14 mouse cellular contexts compared by ENCODE assay signal in genomic region chr9:99152699-99153490, GRCm38 (mm10). TPM values are rescaled to one million over a fixed set of nuclear protein-coding genes. Genes with fewer than 3 reads are reported as not detected.
DNase-seq lines count a peak whose midpoint lies in the region; ATAC-seq and TF ChIP-seq lines count a peak whose summit lies in the region.
"Had no signal": no experiment of that assay in that cellular context is flagged by ENCODE, and none has a peak within 500 bp of the region (broad histone marks: within the 10 kb centered on the region; RNA-seq: fewer than 3 reads in every experiment).

No protein-coding gene starts in this region.

- no peak overlapping the region for H3K4me3 ChIP-seq in forebrain, embryonic 14.5 days (ENCODE audit: low read depth, low read length)
- H3K4me3 ChIP-seq in forebrain, embryonic 11.5 days (ENCODE audit: low read depth, low read length), result no peak overlapping the region
- H3K4me3 ChIP-seq in kidney, postnatal 0 days (replicated peaks; ENCODE audit: low read depth, low read length), result no peak overlapping the region
- H3K4me3 ChIP-seq in kidney, embryonic 16.5 days (ENCODE audit: low read length), result no peak overlapping the region
- no peak overlapping the region for H3K4me3 ChIP-seq in midbrain, embryonic 13.5 days (replicated peaks)
- no peak overlapping the region for H3K4me3 ChIP-seq in midbrain, postnatal 0 days (ENCODE audit: low read depth, low read length)
- H3K4me3 ChIP-seq in olfactory bulb, adult 2 months (ENCODE audit: insufficient read depth, low read depth, low read length), result no peak overlapping the region
- H3K4me3 ChIP-seq: embryonic facial prominence, embryonic 13.5 days; limb, embryonic 10.5 days; liver, embryonic 13.5 days; neural tube, embryonic 15.5 days had no signal

- no peak overlapping the region for H3K9ac ChIP-seq in forebrain, embryonic 14.5 days (ENCODE audit: low read length)
- no peak overlapping the region for H3K9ac ChIP-seq in forebrain, embryonic 11.5 days (ENCODE audit: low read length)
- H3K9ac ChIP-seq in kidney, postnatal 0 days (ENCODE audit: low read depth, low read length), result no peak overlapping the region
- no peak overlapping the region for H3K9ac ChIP-seq in kidney, embryonic 16.5 days (replicated peaks; ENCODE audit: low read length)
- H3K9ac ChIP-seq in midbrain, embryonic 13.5 days (replicated peaks), result no peak overlapping the region
- H3K9ac ChIP-seq in midbrain, postnatal 0 days (replicated peaks; ENCODE audit: low read length, poor library complexity, severe bottlenecking), result no peak overlapping the region
- H3K9ac ChIP-seq: embryonic facial prominence, embryonic 13.5 days; liver, embryonic 13.5 days; neural tube, embryonic 15.5 days had no signal

- no peak for DNase-seq in forebrain, embryonic 14.5 days (ENCODE audit: low spot score)
- DNase-seq in forebrain, embryonic 11.5 days (ENCODE audit: low spot score), result no peak
- peak; percentile 39 for DNase-seq in kidney, postnatal 0 days (ENCODE audit: low spot score)
- DNase-seq in midbrain, postnatal 0 days (ENCODE audit: low spot score), result no peak
- DNase-seq in thymus, adult 18-20 months, result no peak
- DNase-seq: liver, embryonic 13.5 days had no signal

- peaks cover 7% of the 10 kb centered on the region; the same call in 1 of the 2 replicates for H3K4me1 ChIP-seq in forebrain, embryonic 14.5 days (ENCODE audit: control insufficient read depth, insufficient read depth, low read length)
- no peaks in the 10 kb centered on the region for H3K4me1 ChIP-seq in forebrain, embryonic 11.5 days (replicated peaks; ENCODE audit: control insufficient read depth, insufficient read depth, low read length)
- no peaks in the 10 kb centered on the region for H3K4me1 ChIP-seq in kidney, postnatal 0 days (replicated peaks; ENCODE audit: insufficient read depth, low read length)
- peaks cover 4% of the 10 kb centered on the region; the same call in 1 of the 2 replicates for H3K4me1 ChIP-seq in kidney, embryonic 16.5 days (ENCODE audit: insufficient read depth, low read length)
- peaks cover 9% of the 10 kb centered on the region for H3K4me1 ChIP-seq in midbrain, embryonic 13.5 days (replicated peaks)
- H3K4me1 ChIP-seq in midbrain, postnatal 0 days (ENCODE audit: insufficient read depth, low read length), result no peaks in the 10 kb centered on the region
- H3K4me1 ChIP-seq in olfactory bulb, adult 2 months (ENCODE audit: control insufficient read depth, insufficient read depth, low read length), result peaks cover 9% of the 10 kb centered on the region

- no peaks in the 10 kb centered on the region for H3K36me3 ChIP-seq in forebrain, embryonic 14.5 days (ENCODE audit: control insufficient read depth, insufficient read depth, low read length)
- H3K36me3 ChIP-seq in forebrain, embryonic 11.5 days (ENCODE audit: control insufficient read depth, insufficient read depth, low read length), result no peaks in the 10 kb centered on the region
- no peaks in the 10 kb centered on the region for H3K36me3 ChIP-seq in kidney, postnatal 0 days (ENCODE audit: insufficient read depth, low read length)
- no peaks in the 10 kb centered on the region for H3K36me3 ChIP-seq in kidney, embryonic 16.5 days (ENCODE audit: insufficient read depth, low read length)
- no peaks in the 10 kb centered on the region for H3K36me3 ChIP-seq in midbrain, embryonic 13.5 days
- peaks cover 5% of the 10 kb centered on the region; the same call in 1 of the 2 replicates for H3K36me3 ChIP-seq in midbrain, postnatal 0 days (ENCODE audit: insufficient read depth, low read length)
- H3K36me3 ChIP-seq: embryonic facial prominence, embryonic 13.5 days; G1E; limb, embryonic 10.5 days; liver, embryonic 13.5 days; neural tube, embryonic 15.5 days had no signal

- H3K9me3 ChIP-seq in forebrain, embryonic 14.5 days (replicated peaks; ENCODE audit: control insufficient read depth, low read length), result no peaks in the 10 kb centered on the region
- no peaks in the 10 kb centered on the region for H3K9me3 ChIP-seq in forebrain, embryonic 11.5 days (ENCODE audit: control insufficient read depth, low read length)
- no peaks in the 10 kb centered on the region for H3K9me3 ChIP-seq in kidney, postnatal 0 days (replicated peaks; ENCODE audit: low read length)
- H3K9me3 ChIP-seq in kidney, embryonic 16.5 days (ENCODE audit: low read length), result no peaks in the 10 kb centered on the region
- H3K9me3 ChIP-seq in midbrain, embryonic 13.5 days, result no peaks in the 10 kb centered on the region
- no peaks in the 10 kb centered on the region for H3K9me3 ChIP-seq in midbrain, postnatal 0 days (ENCODE audit: low read length)
- H3K9me3 ChIP-seq: embryonic facial prominence, embryonic 13.5 days; G1E; limb, embryonic 10.5 days; liver, embryonic 13.5 days; neural tube, embryonic 15.5 days had no signal

- WGBS in forebrain, embryonic 14.5 days, result 33% methylated on average over 9 of the region's 9 CpGs
- WGBS in forebrain, embryonic 11.5 days, result 53% methylated on average over 9 of the region's 9 CpGs
- 16% methylated on average over 9 of the region's 9 CpGs for WGBS in kidney, postnatal 0 days
- WGBS in kidney, embryonic 16.5 days, result 17% methylated on average over 9 of the region's 9 CpGs
- WGBS in midbrain, embryonic 13.5 days, result 30% methylated on average over 9 of the region's 9 CpGs
- 34% methylated on average over 9 of the region's 9 CpGs for WGBS in midbrain, postnatal 0 days
- WGBS in olfactory bulb, adult 2 months, result 18% methylated on average over 9 of the region's 9 CpGs

- no peak for TF ChIP-seq CTCF in kidney, postnatal 0 days (IDR thresholded peaks at IDR 0.05; ENCODE audit: low read depth)
- TF ChIP-seq CTCF in midbrain, postnatal 0 days (IDR thresholded peaks at IDR 0.05), result no peak
- TF ChIP-seq CTCF in olfactory bulb, adult 2 months (IDR thresholded peaks at IDR 0.05; ENCODE audit: insufficient read depth, low read depth, low read length), result no peak

- peak; percentile 55 for ATAC-seq in forebrain, embryonic 14.5 days
- no peak for ATAC-seq in forebrain, embryonic 11.5 days (replicated peaks; ENCODE audit: low FRiP score)
- ATAC-seq in kidney, postnatal 0 days (replicated peaks; ENCODE audit: low FRiP score, low read depth), result no peak
- no peak for ATAC-seq in kidney, embryonic 16.5 days (ENCODE audit: low FRiP score, low TSS enrichment)
- ATAC-seq in midbrain, embryonic 13.5 days, result no peak
- no peak for ATAC-seq in midbrain, postnatal 0 days (ENCODE audit: low FRiP score)
- ATAC-seq: intestine, embryonic 16.5 days had no signal

- H3K27me3 ChIP-seq in forebrain, embryonic 14.5 days (replicated peaks; ENCODE audit: control insufficient read depth, insufficient read depth, low read length), result no peaks in the 10 kb centered on the region
- H3K27me3 ChIP-seq in forebrain, embryonic 11.5 days (ENCODE audit: control insufficient read depth, insufficient read depth, low read length), result no peaks in the 10 kb centered on the region
- no peaks in the 10 kb centered on the region for H3K27me3 ChIP-seq in kidney, postnatal 0 days (ENCODE audit: insufficient read depth, low read length)
- no peaks in the 10 kb centered on the region for H3K27me3 ChIP-seq in kidney, embryonic 16.5 days (ENCODE audit: insufficient read depth, low read length)
- H3K27me3 ChIP-seq in midbrain, embryonic 13.5 days, result no peaks in the 10 kb centered on the region
- no peaks in the 10 kb centered on the region for H3K27me3 ChIP-seq in midbrain, postnatal 0 days (ENCODE audit: insufficient read depth, low read length)
- H3K27me3 ChIP-seq: embryonic facial prominence, embryonic 13.5 days; liver, embryonic 13.5 days; neural tube, embryonic 15.5 days had no signal

- no peak for TF ChIP-seq POLR2A in olfactory bulb, adult 2 months (IDR thresholded peaks at IDR 0.05; ENCODE audit: insufficient read depth, low read depth, low read length)

- no peak overlapping the region for H3K4me2 ChIP-seq in forebrain, embryonic 14.5 days (ENCODE audit: low read length)
- H3K4me2 ChIP-seq in forebrain, embryonic 11.5 days (ENCODE audit: low read depth, low read length, severe bottlenecking), result no peak overlapping the region
- H3K4me2 ChIP-seq in kidney, postnatal 0 days (ENCODE audit: low read length), result no peak overlapping the region
- no peak overlapping the region for H3K4me2 ChIP-seq in kidney, embryonic 16.5 days (replicated peaks; ENCODE audit: low read depth, low read length)
- no peak overlapping the region for H3K4me2 ChIP-seq in midbrain, embryonic 13.5 days (replicated peaks)
- H3K4me2 ChIP-seq in midbrain, postnatal 0 days (ENCODE audit: low read depth, low read length, poor library complexity, severe bottlenecking), result no peak overlapping the region
- H3K4me2 ChIP-seq: embryonic facial prominence, embryonic 13.5 days; liver, embryonic 13.5 days; neural tube, embryonic 15.5 days had no signal

- H3K27ac ChIP-seq in forebrain, embryonic 14.5 days (ENCODE audit: low read depth, low read length), result 0 out of 2 replicates have a peak overlapping the region, but pooled peaks have one; percentile 18
- H3K27ac ChIP-seq in forebrain, embryonic 11.5 days (ENCODE audit: low read depth, low read length), result no peak overlapping the region
- H3K27ac ChIP-seq in kidney, postnatal 0 days, result no peak overlapping the region
- no peak overlapping the region for H3K27ac ChIP-seq in kidney, embryonic 16.5 days (ENCODE audit: low read length)
- peak overlapping the region; percentile 64 for H3K27ac ChIP-seq in midbrain, embryonic 13.5 days
- H3K27ac ChIP-seq in midbrain, postnatal 0 days (ENCODE audit: low read depth, low read length), result no peak overlapping the region
- peak overlapping the region; percentile 57 for H3K27ac ChIP-seq in olfactory bulb, adult 2 months (ENCODE audit: insufficient read depth, low read depth, low read length)
- H3K27ac ChIP-seq: embryonic facial prominence, embryonic 13.5 days; limb, embryonic 10.5 days; liver, embryonic 13.5 days; neural tube, embryonic 15.5 days had no signal

RNA-seq across cellular contexts. Expression of gene Pik3cb, which starts 12.5 kb away (rescaled TPM):
- polyA plus RNA-seq in forebrain, embryonic 14.5 days (2014; fragmentation: Nextera tagmentation; extraction: Ambion mirVana), result 5.0 and 5.2 TPM in 2 replicates
- 1.6 and 1.7 TPM in 2 replicates for polyA plus RNA-seq in forebrain, embryonic 11.5 days (2014; fragmentation: Nextera tagmentation; extraction: Ambion mirVana)
- 1.3 and 1.9 TPM in 2 replicates for polyA plus RNA-seq in kidney, postnatal 0 days (2015; fragmentation: Nextera tagmentation; extraction: Ambion mirVana)
- polyA plus RNA-seq in kidney, embryonic 16.5 days (2015; fragmentation: Nextera tagmentation; extraction: Ambion mirVana), result 0.81 and 0.90 TPM in 2 replicates
- polyA plus RNA-seq in midbrain, embryonic 13.5 days (2015; fragmentation: Nextera tagmentation; extraction: Ambion mirVana), result 3.1 and 3.9 TPM in 2 replicates
- total RNA-seq in midbrain, postnatal 0 days (2014; rRNA removed), result 5.8 and 8.4 TPM in 2 replicates
- polyA plus RNA-seq in midbrain, postnatal 0 days (2015; fragmentation: Nextera tagmentation; extraction: Ambion mirVana), result 3.2 and 3.8 TPM in 2 replicates
- not detected in 2 replicates for polyA plus RNA-seq in olfactory bulb, adult 2 months (2012; ENCODE audit: insufficient read depth, insufficient read length, low replicate concordance, missing spikeins)

Comparison
In these comparisons a context has a peak if more than half of its experiments do, and no peak if none do; other contexts are left out.
1. H3K27ac ChIP-seq: peak in forebrain, embryonic 14.5 days (single experiment), midbrain, embryonic 13.5 days (single experiment) and olfactory bulb, adult 2 months (single experiment); none in forebrain, embryonic 11.5 days (single experiment), kidney, postnatal 0 days (single experiment), kidney, embryonic 16.5 days (single experiment) and midbrain, postnatal 0 days (single experiment).